Mouse (Mus musculus): ENCODE results near the gene Tfb2m. TPM values are rescaled to one million over a fixed set of nuclear protein-coding genes. Genes with fewer than 3 reads are reported as not detected.
"Not testable (repeated sequence)": the region's sequence is repeated elsewhere in the genome, so short reads cannot be mapped to it uniquely, and the experiment has no call there.

Gene Tfb2m
- 19.1 and 21.8 TPM in 2 replicates for polyA plus RNA-seq (2015; fragmentation: Nextera tagmentation; extraction: Ambion mirVana)

DNA sequence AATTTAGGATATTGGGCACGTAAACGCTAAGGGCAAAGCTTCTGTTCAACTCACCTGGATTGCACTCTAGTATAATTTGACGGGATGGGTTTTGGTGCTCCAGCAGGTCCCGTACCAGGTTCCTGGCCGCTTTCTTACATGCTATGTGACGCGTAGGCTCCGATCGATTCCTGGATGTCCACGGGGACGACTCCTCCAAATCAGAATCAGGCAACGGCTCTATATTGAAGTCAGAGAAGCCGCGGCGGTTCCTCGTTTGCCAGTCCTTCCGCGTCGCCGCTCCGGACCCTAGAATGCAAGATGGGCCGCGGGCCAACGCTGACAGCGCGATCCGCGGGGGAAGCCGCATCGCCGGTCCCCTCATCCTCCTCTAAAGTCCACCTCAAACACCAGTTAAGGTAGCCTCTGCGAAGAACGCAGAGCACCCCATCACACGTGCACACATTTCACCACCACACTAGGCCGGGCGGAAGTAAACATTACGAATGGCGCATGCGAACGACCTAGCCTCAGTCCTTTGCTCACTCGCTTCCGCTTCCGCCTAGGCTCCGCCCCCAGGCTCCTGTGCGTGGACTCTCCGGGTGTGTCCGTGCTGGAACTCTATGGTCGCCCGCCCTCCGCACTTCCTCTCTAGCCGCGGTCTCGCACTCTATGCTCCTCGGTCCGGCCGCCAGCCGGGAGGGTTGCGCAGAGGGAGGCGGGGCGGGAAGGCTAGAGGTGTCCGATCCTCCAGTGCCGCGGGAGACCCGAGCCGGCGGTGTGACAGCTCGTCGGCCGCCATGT lies at the start of gene Tfb2m, which contains the start of gene Cnst:
Gene Tfb2m (minus strand): TSS at position 500 of the 783 bp plus-strand sequence.
Gene Cnst (plus strand): TSS at position 603 of the 783 bp plus-strand sequence.
- WGBS = under 1% methylated on average over 69 of the region's 69 CpGs
- H3K9me3 ChIP-seq (ENCODE audit: control insufficient read depth); H3K4me1 ChIP-seq (replicated peaks; ENCODE audit: control insufficient read depth, insufficient read depth, low read length); H3K27me3 ChIP-seq (replicated peaks; ENCODE audit: control insufficient read depth, insufficient read depth, low read length); H3K36me3 ChIP-seq (ENCODE audit: control insufficient read depth, insufficient read depth): not testable (repeated sequence)
- peak within 1 kb of the TSS; percentile 85 for H3K9ac ChIP-seq (ENCODE audit: low read depth, low read length)
- H3K27ac ChIP-seq (ENCODE audit: low read depth, low read length) = peak within 1 kb of the TSS; percentile 90
- ATAC-seq = peak; percentile 100
- H3K4me3 ChIP-seq (ENCODE audit: low read depth, low read length) = peak within 1 kb of the TSS; percentile 83
- peak within 1 kb of the TSS; percentile 80 for H3K4me2 ChIP-seq (replicated peaks; ENCODE audit: low read depth)

DNA sequence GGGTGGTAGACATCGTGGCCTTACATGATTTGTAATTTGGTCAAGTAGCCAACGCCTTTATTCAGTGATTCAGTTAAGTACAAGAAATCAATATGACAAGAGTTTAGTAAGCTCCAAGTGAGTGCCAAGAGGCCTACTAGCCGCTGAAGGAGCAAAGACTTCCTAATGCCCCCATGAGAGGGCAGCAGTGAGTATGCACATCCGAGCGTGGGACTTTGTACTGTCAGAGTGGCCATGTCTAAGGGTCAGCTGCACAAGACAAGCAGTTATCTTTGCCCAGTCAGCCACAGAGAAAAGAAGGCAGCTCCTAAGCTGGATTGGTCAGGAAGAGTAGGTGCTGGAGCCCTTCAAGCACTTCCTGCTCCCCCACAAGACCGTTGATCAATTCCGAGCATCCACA lies 46.9 kb upstream of the Tfb2m start:
- no peak overlapping the region for H3K4me3 ChIP-seq (ENCODE audit: low read depth, low read length)
- no peak overlapping the region for H3K27ac ChIP-seq (ENCODE audit: low read depth, low read length)
- no peaks in the 10 kb centered on the region for H3K9me3 ChIP-seq (ENCODE audit: control insufficient read depth)
- no peaks in the 10 kb centered on the region; the same call in 1 of the 2 replicates for H3K36me3 ChIP-seq (ENCODE audit: control insufficient read depth, insufficient read depth)
- 84% methylated on average over 7 of the region's 7 CpGs for WGBS
- TF ChIP-seq CTCF (IDR thresholded peaks at IDR 0.05; ENCODE audit: low read depth) = peak; percentile 76
- 0 out of 2 replicates have a peak, but pooled peaks cover 8% of the 10 kb centered on the region for H3K4me1 ChIP-seq (replicated peaks; ENCODE audit: control insufficient read depth, insufficient read depth, low read length)
- H3K27me3 ChIP-seq (replicated peaks; ENCODE audit: control insufficient read depth, insufficient read depth, low read length) = no peaks in the 10 kb centered on the region
- ATAC-seq = peak; percentile 79
- H3K4me2 ChIP-seq (replicated peaks; ENCODE audit: low read depth) = no peak overlapping the region
- H3K9ac ChIP-seq (ENCODE audit: low read depth, low read length) = no peak overlapping the region

DNA sequence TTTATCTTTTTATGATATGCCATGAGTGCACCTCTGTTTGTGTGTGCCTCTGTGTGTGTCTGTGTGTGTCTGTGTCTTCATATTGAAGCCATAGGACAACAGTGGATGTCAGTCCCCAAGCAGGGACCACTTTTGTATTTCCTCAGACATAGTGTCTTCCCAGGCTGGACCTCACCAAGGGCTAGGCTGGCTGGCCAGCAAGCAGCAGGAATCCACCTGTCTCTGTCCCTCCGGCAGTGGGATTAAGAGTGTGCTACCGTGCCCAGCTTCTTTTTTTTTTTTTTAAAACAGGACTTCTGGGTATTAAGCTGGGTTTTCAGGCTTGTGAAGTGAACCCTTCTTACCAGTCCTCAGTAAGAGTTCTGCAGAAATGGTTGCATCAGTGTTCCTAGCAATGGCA lies 46.1 kb upstream of the Tfb2m start:
- no peak for ATAC-seq
- no peak overlapping the region for H3K27ac ChIP-seq (ENCODE audit: low read depth, low read length)

DNA sequence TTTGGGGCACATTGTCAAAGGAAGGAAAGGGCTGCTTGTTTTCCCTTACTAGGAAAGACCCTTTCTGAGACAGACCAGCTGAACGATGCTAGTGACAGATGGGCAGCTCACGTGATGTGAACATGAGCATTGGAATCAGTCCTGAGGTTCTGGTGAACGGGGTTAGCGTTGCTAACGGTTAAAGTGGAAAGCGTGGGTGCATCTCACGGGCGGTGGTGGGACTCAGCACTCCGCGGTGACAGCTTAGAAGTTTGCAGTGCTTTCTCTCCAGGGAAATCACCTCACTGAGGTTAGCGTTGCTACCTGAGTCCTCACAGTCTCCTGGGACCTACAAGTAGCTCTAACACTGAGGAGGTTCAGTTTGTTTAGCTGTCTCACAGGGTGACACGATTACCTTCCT lies 45.6 kb upstream of the Tfb2m start:
- no peak for TF ChIP-seq CTCF (IDR thresholded peaks at IDR 0.05; ENCODE audit: low read depth)
- Histone ChIP-seq H3K27ac (ENCODE audit: low read depth, low read length) (no peak overlapping the region), H3K9ac (ENCODE audit: low read depth, low read length) (no peak overlapping the region), H3K36me3 (ENCODE audit: control insufficient read depth, insufficient read depth) (no peaks in the 10 kb centered on the region), H3K4me3 (ENCODE audit: low read depth, low read length) (no peak overlapping the region), H3K4me1 (replicated peaks; ENCODE audit: control insufficient read depth, insufficient read depth, low read length) (0 out of 2 replicates have a peak, but pooled peaks cover 10% of the 10 kb centered on the region), H3K4me2 (replicated peaks; ENCODE audit: low read depth) (no peak overlapping the region), H3K27me3 (replicated peaks; ENCODE audit: control insufficient read depth, insufficient read depth, low read length) (no peaks in the 10 kb centered on the region), H3K9me3 (ENCODE audit: control insufficient read depth) (no peaks in the 10 kb centered on the region)
- 77% methylated on average over 12 of the region's 12 CpGs for whole genome bisulfite sequencing
- no peak for ATAC-seq

More for the DNA sequence above, 46.1 kb upstream of the Tfb2m start:
- Histone ChIP-seq H3K4me1 (replicated peaks; ENCODE audit: control insufficient read depth, insufficient read depth, low read length) (0 out of 2 replicates have a peak, but pooled peaks cover 10% of the 10 kb centered on the region), H3K27me3 (replicated peaks; ENCODE audit: control insufficient read depth, insufficient read depth, low read length) (no peaks in the 10 kb centered on the region), H3K4me2 (replicated peaks; ENCODE audit: low read depth) (no peak overlapping the region), H3K4me3 (ENCODE audit: low read depth, low read length) (no peak overlapping the region), H3K9ac (ENCODE audit: low read depth, low read length) (no peak overlapping the region), H3K36me3 (ENCODE audit: control insufficient read depth, insufficient read depth) (no peaks in the 10 kb centered on the region; the same call in 1 of the 2 replicates), H3K9me3 (ENCODE audit: control insufficient read depth) (no peaks in the 10 kb centered on the region)
- no peak for TF ChIP-seq CTCF (IDR thresholded peaks at IDR 0.05; ENCODE audit: low read depth)
- WGBS = 85% methylated on average over 2 of the region's 2 CpGs

DNA sequence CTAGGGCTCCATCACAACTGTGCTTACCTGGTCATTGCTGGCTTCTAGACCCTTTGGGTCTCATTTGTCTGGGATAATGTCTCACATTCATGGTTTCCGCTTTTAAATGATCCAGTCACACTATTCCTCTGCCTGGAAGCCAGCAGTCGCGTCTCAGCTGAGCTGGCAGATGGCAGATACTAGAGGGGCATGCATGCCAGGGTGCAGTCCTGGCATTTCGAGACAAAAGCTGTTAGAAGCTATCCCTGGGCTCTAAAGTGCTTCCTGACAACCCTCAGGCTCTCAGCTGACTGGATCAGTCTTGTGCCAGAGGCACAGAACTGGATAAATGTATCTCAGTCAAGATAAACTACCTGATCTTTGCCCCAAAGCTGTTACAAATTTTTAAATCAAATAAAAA lies 42.2 kb upstream of the Tfb2m start:
- Histone ChIP-seq H3K4me2 (replicated peaks; ENCODE audit: low read depth) (no peak overlapping the region), H3K4me1 (replicated peaks; ENCODE audit: control insufficient read depth, insufficient read depth, low read length) (0 out of 2 replicates have a peak, but pooled peaks cover 10% of the 10 kb centered on the region), H3K27me3 (replicated peaks; ENCODE audit: control insufficient read depth, insufficient read depth, low read length) (no peaks in the 10 kb centered on the region), H3K9me3 (ENCODE audit: control insufficient read depth) (no peaks in the 10 kb centered on the region), H3K4me3 (ENCODE audit: low read depth, low read length) (no peak overlapping the region), H3K36me3 (ENCODE audit: control insufficient read depth, insufficient read depth) (0 out of 2 replicates have a peak, but pooled peaks cover 5% of the 10 kb centered on the region), H3K9ac (ENCODE audit: low read depth, low read length) (no peak overlapping the region), H3K27ac (ENCODE audit: low read depth, low read length) (no peak overlapping the region)
- no peak for TF ChIP-seq CTCF (IDR thresholded peaks at IDR 0.05; ENCODE audit: low read depth)
- ATAC-seq = no peak
- 83% methylated on average over 4 of the region's 4 CpGs for WGBS

DNA sequence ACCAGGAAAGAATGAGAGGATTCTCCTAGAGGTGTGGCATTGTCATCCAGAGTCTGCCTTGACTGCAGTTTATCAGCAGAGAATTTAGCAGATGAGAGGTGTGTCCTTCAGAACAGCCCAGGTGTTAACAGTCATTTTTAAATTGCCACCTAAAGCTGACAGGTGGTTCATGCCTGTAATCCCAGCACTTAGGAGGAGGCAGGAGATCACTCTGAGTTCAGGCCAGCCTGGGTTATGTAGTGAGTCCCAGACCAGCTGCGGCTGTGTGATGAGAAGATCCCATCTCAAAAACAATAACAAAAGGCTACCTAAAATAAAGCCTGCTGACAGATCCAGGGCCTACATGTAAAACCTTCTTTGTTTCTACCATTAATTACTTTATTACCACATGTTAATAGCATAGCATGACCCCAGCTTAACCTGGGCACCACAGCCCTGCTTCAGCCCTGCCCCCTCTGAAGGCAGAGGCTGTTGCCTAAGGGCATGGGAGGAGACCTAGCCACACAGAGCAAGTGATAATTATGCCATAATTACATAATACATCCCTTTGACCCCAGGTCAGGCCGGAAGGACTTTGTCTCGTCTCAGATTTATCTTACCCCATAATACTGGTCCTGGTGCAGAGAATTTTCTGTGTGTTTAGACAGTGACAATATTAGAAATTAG lies 40.5 kb upstream of the Tfb2m start:
- H3K4me3 ChIP-seq (ENCODE audit: low read depth, low read length) = no peak overlapping the region
- H3K9ac ChIP-seq (ENCODE audit: low read depth, low read length) = no peak overlapping the region
- WGBS = 22% methylated on average over 3 of the region's 3 CpGs
- no peaks in the 10 kb centered on the region for H3K27me3 ChIP-seq (replicated peaks; ENCODE audit: control insufficient read depth, insufficient read depth, low read length)
- H3K9me3 ChIP-seq (ENCODE audit: control insufficient read depth) = no peaks in the 10 kb centered on the region
- 0 out of 2 replicates have a peak, but pooled peaks cover 5% of the 10 kb centered on the region for H3K36me3 ChIP-seq (ENCODE audit: control insufficient read depth, insufficient read depth)
- peak overlapping the region; percentile 24; the same call in 1 of the 2 replicates for H3K27ac ChIP-seq (ENCODE audit: low read depth, low read length)
- H3K4me2 ChIP-seq (replicated peaks; ENCODE audit: low read depth) = peak overlapping the region; percentile 1; the same call in 1 of the 2 replicates
- H3K4me1 ChIP-seq (replicated peaks; ENCODE audit: control insufficient read depth, insufficient read depth, low read length) = peaks cover 7% of the 10 kb centered on the region; the same call in 1 of the 2 replicates
- ATAC-seq = peak; percentile 80
- no peak for TF ChIP-seq CTCF (IDR thresholded peaks at IDR 0.05; ENCODE audit: low read depth)
